Mouse (Mus musculus): ENCODE measurements around the gene Tmem239.
"Not testable (repeated sequence)": the region's sequence is repeated elsewhere in the genome, so short reads cannot be mapped to it uniquely, and the experiment has no call there.

Gene Tmem239

GRCm38 (mm10) chr2:130406178-130406577 lies at the start of gene Tmem239:
Tmem239 (plus strand) TSS chr2:130406478.
- DNase-seq = no peak

DNA sequence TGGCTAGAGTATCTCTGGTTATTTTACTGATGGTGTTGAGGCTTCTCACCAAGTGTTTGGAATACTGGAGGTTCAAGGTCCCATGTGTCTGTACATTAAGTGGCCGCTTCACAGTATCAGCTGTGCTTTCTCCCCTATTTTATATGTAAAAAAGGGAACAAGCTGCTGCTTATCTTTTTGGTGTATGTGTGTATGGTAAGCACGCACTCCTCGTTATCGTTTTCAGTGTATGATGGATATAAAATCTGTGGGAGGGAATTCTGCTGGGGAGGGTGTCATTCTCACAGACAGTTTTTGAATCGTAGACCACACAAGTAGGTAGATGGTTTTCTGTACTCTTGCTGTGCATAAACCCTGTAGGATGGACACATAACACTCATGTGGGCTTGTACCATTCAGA lies 48.7 kb upstream of the Tmem239 start:
- DNase-seq = no peak

GRCm38 (mm10) chr2:130358852-130359251 lies 47.4 kb upstream of the Tmem239 start:
- no peak for DNase-seq

DNA sequence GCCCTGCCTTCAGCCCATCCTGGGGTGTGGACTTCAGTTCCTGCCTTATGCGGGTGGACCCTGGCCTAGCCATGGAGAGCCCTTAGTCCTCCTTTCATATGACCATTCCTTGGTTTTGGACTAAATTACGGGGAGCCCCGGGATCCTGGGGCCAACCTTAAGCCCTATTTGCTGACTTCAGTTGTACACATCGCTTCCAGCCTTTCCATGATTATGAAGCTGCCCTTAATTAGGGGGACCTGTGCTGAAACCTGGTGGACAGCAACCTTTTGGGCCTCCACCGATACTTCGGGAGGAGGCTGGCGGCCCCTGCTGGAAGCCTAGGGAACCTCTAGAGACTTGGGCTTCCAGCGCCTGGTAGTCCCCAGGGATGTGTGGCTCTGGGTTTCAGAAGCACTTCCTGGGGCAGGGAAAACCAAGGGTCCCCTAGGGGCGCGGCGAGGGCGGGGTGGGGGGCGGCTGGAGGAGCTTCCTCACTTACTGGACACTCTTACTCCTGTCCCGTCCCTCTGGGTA lies 43.7 kb upstream of the Tmem239 start:
- peak in 1 of 2 experiments; percentile 17 for DNase-seq

DNA sequence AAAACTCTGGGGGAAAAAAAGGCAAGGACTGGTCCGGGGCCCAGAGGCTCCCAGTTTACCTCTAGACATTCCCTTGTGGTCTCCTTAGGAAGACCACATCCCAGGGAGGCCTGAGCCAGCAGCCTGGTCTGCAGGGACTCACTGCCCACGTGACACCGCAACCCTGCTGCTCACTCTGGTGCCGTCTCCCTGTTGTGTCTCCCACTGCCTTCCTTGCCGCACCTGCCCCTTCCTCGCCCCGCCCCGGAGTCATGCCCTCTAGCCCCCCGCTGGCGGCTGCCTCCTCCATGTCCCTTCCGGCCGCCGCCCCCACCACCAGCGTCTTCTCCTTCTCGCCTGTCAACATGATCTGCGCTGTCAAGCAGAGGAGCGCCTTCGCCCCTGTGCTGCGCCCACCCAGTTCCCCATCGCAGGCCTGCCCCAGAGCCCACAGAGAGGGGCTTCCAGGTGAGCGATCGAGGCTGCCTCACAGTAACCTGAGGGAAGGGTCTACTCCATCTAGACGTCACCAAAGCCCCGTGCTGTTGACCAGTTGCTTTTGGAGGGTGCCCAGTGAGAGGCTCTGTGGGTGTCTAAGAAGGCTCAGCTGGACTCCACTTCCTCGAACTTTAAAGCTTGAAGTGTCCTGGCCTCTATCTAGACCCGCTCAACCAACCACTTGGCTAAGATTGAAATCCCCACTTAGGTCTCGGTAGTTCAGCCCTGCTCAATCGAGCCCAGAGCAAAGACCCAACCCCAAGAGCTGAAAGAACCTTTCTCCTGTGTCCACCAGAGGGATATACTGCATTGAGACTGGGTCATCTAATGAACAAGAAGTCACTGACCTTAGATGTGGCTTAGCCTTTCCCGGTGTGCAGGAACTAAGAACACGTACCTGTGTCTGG lies 40.8 kb upstream of the Tmem239 start:
- no peak for DNase-seq

GRCm38 (mm10) chr2:130367386-130367785 lies 38.9 kb upstream of the Tmem239 start:
- DNase-seq = no peak

DNA sequence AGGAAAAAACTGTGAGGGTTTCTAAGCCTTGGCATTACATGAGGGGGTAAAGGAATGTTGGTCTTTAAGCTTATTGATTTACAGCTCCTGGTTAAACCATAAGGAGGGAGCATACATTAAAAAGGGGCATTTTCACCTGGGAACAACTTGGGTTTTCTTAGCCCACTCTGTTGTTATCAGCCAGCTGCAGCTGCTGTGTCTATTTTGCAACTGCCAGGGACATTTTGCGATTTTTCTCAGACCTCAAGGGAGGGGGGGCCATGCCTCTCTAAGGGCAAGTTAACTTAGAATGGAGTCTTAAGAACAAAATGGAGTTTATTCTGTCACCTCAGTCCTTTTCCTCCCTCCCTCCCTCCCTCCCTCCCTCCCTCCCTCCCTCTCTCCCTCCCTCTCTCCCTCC lies 33.3 kb upstream of the Tmem239 start:
- DNase-seq = not testable (repeated sequence)

- DNase-seq = no peak
Observed at GRCm38 (mm10) chr2:130374951-130375350, 31.3 kb upstream of the Tmem239 start.

DNA sequence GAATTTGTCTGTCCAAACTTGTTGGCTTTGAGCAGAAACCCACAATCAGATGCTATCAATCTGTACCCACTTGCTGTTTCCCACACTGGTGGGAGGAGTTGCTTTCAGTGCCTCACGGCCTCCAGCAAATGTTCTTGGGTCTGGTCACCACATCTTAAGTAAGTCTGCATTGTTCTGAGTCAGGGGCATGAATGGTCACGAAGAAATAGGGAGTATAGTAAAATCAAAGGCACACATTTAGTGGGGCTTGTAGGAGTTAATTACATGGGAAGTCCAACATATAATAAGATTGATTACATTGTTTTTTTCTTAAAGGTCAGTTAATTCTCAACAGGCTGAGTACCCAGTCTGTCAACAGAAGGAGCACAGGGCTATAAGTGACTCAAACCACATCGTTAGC lies 23.1 kb upstream of the Tmem239 start:
- no peak for DNase-seq

- DNase-seq = no peak
Observed at GRCm38 (mm10) chr2:130383895-130384294, 22.4 kb upstream of the Tmem239 start.

GRCm38 (mm10) chr2:130386212-130386611 lies 20.1 kb upstream of the Tmem239 start:
- no peak for DNase-seq

DNA sequence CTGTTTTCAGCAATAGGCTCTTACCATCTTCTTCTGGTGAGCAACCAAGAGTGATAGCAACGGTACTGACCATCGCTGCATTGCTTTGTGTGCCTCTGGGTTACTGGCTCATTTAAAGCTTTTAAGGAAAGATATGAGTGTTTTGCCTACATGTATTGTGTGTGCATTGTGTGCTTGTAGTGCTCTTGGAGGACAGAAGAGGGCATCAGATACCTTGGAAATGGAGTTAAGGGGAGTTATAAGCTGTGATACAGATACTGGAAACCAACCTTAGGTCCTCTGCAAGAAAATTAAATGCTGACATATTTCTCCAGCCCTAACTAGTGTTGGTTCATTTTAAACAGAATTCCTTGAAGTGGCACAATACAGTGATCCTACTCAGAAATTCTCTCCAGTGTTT lies 17.5 kb upstream of the Tmem239 start:
- no peak for DNase-seq

GRCm38 (mm10) chr2:130390993-130391625 lies 15.2 kb upstream of the Tmem239 start:
- DNase-seq = no peak

GRCm38 (mm10) chr2:130392836-130393235 lies 13.4 kb upstream of the Tmem239 start:
- no peak for DNase-seq

- DNase-seq = no peak
Observed at GRCm38 (mm10) chr2:130395696-130396095, 10.6 kb upstream of the Tmem239 start.

- no peak for DNase-seq
Observed at GRCm38 (mm10) chr2:130397186-130397985, 8.9 kb upstream of the Tmem239 start, which contains the start of gene Cpxm1. Cpxm1 (minus strand) TSS chr2:130397574.

- no peak for DNase-seq
Observed at GRCm38 (mm10) chr2:130398091-130398490, 8.2 kb upstream of the Tmem239 start.

GRCm38 (mm10) chr2:130400046-130400445 lies 6.2 kb upstream of the Tmem239 start:
- DNase-seq = no peak

DNA sequence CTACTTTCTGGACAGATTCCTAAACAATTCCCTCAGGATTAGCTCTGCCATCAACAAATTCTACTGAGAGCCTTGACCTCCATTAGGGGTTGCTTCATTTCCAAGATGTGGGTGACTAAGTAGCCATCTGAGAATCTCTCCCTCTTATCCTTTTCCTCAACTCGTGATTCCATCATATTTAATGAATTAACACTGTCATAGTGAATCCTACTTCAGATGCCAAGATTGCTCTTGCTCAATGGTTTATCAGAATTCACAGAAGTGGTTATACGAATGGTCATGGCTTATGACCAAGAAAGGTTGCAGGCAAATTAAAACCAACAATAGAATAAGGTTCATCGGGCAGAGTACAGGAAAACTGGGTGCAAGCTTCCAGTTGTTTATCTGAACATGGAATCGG lies 4.4 kb upstream of the Tmem239 start:
- no peak for DNase-seq

DNA sequence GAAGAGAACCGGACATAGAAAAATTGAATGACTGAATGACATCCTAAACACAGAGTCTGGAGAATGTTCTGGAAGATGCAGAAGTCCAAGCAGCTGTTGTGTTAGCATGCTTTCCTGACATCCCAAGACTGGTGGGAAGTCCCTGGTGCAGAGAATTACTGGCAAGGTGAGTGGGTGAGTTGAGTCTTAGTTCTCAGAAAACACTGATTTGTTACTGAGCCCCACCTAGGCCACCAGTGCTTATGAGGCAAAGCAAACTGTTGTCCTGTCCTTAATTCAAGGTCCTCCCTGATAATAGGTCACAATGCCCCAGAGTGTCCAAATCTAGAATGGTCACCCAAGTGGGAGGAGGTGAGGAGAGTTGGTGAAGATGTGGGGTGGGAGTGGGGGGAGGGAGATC lies 1.3 kb upstream of the Tmem239 start, which contains the start of the genes Gm28372 and 1700020A23Rik:
Gm28372 (plus strand) TSS at position 301 of the 400 bp plus-strand sequence.
1700020A23Rik (plus strand) TSS at position 321 of the 400 bp plus-strand sequence.
- DNase-seq = no peak

DNA sequence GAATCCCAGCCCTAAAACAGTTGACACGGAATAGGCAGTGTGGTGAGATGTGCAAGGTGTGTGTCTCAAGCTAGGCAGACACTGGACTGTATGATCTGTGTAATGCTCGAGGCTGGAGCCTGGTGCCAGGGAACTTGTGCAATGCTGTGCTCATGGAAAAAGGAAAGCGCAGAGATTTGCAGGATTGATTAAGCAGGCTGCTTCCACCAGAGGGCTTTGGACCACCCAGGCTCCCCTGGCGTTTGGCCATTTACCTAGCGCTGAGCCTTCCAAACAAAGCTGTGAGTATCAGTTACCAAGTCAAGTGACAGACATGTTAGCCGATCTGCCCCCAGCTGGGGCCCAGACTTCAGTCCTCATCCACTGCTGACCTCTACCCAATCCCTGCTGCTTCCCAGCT lies 1.9 kb downstream of the Tmem239 start:
- DNase-seq = no peak

DNA sequence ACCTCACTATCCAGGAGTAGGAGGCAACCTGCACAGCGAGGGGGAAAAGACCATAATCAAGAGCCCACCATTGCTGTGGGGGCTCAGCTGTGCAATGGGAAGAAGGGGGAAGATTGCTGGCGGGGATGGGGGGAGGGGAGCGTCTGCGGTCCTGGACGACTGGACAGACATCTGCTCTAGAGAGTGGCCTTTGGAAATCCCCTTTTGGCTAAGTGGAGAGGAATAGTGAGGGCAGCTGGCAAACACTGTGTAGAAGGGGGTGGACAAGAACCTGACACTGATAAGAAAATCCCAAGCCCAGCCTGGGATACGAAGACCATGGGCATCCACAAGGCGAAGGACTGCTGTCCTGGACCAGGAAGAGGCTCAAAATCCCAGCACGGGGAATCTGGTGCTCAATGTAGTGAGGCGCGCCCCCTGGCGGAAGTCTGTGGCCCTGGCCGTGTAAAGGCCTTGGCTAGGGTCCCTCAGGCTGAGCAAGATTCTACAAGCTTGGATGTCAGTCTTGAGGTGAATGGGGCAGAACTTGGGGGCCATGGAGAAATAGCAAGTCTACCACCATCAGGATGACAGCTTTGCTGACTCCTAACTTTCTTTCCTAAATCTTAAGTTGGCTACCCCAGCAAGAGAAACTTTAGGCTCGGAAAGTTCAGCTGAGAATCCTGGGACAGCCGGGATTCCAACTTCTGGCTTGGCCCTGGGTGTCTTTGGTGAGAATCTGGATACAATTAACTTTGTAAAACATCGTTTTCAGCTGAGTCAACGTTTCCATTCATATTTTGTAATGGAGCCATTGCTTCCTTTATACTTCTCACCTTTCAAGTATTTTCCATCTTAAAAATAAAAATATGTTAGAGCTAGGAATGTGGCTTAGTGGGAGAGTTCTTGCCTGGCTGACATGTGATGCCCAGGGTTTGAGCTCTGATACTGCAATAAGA lies 5.5 kb downstream of the Tmem239 start:
- peak; percentile 39 to 72 for DNase-seq

Measured in spleen, adult 18-20 months (tissue).